Mouse (Mus musculus) adrenal gland, adult 8-10 months (tissue): ENCODE results near the gene Caln1. TPM values are rescaled to one million over a fixed set of nuclear protein-coding genes. Genes with fewer than 3 reads are reported as not detected.

Experiments
- DNase-seq: peaks from one replicate; pipeline ENCODE4 v3.0.0; 2022
- total RNA-seq, 4 experiments: library from RNA; stranded (reverse); gene quantifications; 2 replicates each; pipeline ENCODE4 v1.2.4; 2022

Gene Caln1
- total RNA-seq, 4 experiments from 2014 or later, result 48.9 to 84.6 (median 58.6) TPM

DNA sequence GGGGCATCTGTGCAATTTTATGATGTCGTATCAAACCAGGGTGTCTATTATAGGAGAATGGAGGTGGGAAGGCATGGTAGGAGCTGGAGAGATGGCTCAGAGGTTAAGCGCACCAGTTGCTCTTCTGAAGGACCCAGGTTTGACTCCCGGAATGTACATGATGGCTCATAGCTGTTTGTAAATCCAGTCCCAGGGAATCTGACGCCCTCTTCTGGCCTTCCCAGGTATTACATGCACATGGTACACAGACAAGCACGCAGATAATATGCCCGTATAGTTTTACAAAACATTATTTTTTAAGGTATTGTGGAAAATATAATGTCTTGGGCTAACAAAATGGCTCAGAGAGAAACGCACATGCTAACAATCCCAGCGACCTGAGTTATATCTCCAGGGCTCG, 443.8 kb downstream of the Caln1 start:
- no peak for DNase-seq

- no peak for DNase-seq
These were observed 446.1 kb downstream of the Caln1 start for GRCm38 (mm10) chr5:130815352-130815751.

GRCm38 (mm10) chr5:130820021-130820648, 450.9 kb downstream of the Caln1 start:
- DNase-seq, result peak; percentile 25

DNA sequence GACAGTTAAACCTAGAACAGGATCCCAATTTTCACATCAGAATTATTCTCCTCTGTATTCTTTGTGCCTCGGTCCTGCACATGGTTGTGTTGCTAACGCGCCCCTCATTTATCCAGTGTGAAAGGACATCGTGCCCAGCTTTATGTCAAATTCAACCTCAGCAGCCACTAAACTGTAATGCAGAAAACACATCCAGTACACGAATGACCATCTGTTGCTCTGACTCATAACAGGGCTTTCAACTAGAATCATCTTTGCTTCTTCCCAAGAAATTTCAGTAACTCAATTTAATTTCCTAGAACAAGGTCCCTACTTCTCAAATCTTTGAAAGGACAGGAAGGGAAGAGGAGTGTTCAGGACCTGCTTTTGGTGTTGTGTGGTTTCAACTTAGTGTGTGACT, 451.4 kb downstream of the Caln1 start:
- DNase-seq, result no peak

GRCm38 (mm10) chr5:130825797-130826196, 456.5 kb downstream of the Caln1 start:
- DNase-seq, result no peak

GRCm38 (mm10) chr5:130848562-130848961, 479.3 kb downstream of the Caln1 start:
- DNase-seq, result no peak

DNA sequence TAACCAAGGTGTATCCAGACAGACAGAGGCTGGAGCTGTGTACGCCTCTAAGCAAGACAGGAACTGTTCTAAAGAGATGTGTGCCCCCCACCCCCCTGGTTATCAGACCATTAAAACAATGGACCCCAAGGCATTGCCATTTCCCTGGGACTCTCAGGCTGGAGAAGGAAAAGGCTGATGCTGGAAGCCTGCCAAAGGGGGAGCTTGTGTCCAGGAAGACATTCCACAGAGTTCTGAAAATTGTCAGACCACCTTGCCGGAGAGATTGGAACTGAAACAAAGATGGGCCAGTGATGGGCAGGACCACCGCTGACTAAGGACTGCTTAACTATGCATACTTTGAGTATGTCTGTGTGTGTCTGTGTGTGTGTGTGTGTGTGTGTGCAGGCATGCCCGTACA, 480.4 kb downstream of the Caln1 start:
- no peak for DNase-seq

DNA sequence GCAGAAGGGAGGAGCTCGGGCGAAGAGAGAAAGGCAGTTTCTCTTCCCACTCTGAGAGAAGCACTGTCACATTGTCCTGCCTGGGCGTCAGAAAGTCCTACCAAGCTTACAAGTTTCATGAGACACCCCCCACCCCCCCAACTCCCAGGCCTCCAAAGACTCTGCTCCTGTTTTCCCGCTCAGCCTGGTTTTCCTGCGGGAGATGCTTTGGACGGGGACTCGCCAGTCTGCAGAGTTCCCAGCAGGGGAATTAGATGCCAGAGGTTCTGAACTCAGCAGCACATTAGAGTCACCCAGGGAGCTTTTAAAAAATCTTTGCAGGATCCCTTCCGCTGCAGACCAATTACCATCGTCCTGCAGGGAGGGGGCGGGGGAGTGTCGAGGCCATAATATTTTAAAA, 482.9 kb downstream of the Caln1 start:
- no peak for DNase-seq

DNA sequence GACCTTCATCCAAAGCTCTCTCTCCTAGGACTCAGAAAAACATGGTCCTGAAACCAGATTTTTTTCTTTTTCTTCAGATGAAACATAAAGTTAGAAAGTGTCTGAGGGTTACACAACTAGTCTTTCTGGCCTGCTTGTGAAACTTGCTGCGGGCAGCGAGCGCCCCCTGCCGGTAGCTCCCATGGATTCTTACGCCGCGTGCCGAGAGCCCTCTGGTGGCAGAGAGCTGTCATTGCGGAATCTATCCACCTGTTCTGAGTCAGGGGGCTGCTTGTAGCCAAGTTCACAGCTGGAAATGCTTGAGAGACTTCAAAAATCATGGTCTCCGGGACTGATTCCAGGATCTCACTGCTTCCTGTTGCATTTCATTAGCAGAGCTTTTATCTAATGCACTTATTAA, 484.1 kb downstream of the Caln1 start:
- peak; percentile 69 for DNase-seq

DNA sequence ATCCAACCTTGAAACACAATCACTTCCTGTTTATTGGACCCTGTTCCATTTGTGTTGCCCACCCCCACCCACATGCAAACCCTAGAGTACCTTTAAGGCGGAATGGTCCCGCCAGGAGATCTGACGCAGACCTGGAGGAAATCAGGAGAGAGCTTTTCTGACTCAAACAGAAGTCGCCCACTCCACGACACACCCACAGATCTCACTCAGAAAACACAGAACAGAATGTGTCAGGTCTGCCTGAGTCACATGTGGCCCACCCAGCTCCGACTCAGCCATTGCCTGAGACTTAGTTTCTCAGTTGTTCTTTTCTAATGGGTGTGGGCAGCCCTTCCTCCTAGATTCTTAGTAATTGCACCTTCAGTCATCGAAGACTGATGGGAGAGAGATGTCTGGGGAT, 485.2 kb downstream of the Caln1 start:
- DNase-seq, result no peak

DNA sequence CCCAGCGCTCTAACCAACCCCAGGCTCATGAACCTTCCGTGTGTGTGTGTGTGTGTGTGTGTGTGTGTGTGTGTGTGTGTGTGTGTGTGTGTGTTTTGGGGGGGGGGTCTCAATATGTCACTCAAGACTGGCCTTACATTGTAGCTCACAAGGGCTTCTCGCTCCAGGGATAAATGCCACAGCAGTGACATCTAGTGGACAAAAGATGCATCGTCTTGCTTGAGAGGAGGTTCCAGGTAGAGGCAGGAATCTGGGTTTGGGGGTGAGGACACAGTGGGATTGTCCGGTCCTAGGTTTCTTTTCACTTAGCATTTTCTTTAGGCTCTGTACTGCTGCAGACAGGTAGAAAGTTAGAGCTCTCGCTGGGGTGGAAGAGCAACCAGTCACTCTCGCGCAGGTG, 488.9 kb downstream of the Caln1 start:
- no peak for DNase-seq

GRCm38 (mm10) chr5:130858706-130859105, 489.5 kb downstream of the Caln1 start:
- no peak for DNase-seq

GRCm38 (mm10) chr5:130859736-130860135, 490.5 kb downstream of the Caln1 start:
- DNase-seq, result no peak

GRCm38 (mm10) chr5:130862302-130862701, 493.0 kb downstream of the Caln1 start:
- no peak for DNase-seq

DNA sequence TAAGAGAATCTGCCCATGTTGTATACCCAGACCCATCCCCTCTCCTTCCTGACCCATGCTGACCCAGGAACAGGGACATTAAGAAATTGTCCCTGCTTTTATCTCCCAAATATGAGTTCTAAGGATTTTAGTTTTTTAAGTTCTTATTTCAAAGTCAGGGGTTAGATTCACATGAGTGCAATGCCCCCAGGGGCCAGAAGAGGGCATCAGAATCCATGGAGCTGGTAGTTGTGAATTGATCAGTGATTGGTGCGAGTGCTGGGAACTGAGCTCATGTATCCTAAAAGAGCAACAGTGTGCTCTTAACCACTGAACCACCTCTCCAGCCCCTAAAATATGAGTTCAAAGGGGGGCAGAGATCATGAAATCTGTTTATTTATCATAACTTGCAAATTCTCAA, 500.6 kb downstream of the Caln1 start:
- DNase-seq, result no peak

GRCm38 (mm10) chr5:130871086-130871485, 501.8 kb downstream of the Caln1 start:
- no peak for DNase-seq

GRCm38 (mm10) chr5:130875391-130875790, 506.1 kb downstream of the Caln1 start:
- DNase-seq, result no peak

DNA sequence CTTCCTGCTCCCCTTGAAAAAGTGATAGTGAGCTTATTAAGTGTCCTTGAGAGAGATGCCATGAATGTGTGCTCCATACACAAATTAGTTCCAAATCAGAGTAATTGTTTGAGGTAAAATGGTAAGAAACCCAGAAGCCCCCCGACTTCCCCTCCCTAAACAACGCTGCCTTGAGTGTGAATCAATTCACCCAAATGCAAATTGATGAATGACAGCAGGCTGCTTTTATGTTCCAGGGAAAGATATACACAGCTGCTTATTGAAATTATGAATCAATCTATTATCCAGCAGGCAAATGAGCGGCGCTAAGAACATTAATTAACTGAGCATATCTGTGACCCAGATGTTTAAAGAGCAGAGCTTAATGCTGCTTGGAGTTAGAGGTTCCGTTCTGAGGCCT, 511.1 kb downstream of the Caln1 start:
- no peak for DNase-seq

GRCm38 (mm10) chr5:130891735-130892134, 522.5 kb downstream of the Caln1 start:
- no peak for DNase-seq

- no peak for DNase-seq
These were observed 526.7 kb downstream of the Caln1 start for GRCm38 (mm10) chr5:130895991-130896390.

Other genes with a start within 250 kb of the Caln1 start
- 10 to 100 TPM; 14.5 to 19.6 (median 17.4) TPM for gene Kctd7, start 224.6 kb upstream of the Caln1 start, total RNA-seq
- gene Rabgef1, start 197.7 kb upstream of the Caln1 start, total RNA-seq, result 10 to 100 TPM; 32.0 to 53.7 (median 39.0) TPM
- gene Tmem248, start 152.4 kb upstream of the Caln1 start, total RNA-seq, result 10 to 100 TPM; 69.6 to 86.9 (median 75.6) TPM
- 100 to 1,000 TPM; 101 to 115 (median 106) TPM for gene Sbds, start 113.9 kb upstream of the Caln1 start, total RNA-seq
- 10 to 100 TPM; 34.0 to 36.4 (median 35.7) TPM for gene Tyw1, start 113.8 kb upstream of the Caln1 start, total RNA-seq
- gene A330070K13Rik, start 15.2 kb downstream of the Caln1 start, total RNA-seq, result not detected